Mouse (Mus musculus) olfactory bulb, adult 2 months (tissue): ENCODE results near the gene Clpb.

Source experiments
- CTCF ChIP-seq: fragments of 200-500 bp; IDR thresholded peaks from 2 replicates; pipeline ENCODE4 v1.5.1; 2012; ENCODE audit warnings: low read depth, mild to moderate bottlenecking, low read length, moderate library complexity; ENCODE audit not compliant: insufficient read depth
- POLR2A ChIP-seq: fragments of 200-500 bp; IDR thresholded peaks from 2 replicates; pipeline ENCODE4 v1.6.1; 2012; ENCODE audit warnings: mild to moderate bottlenecking, low read depth, low read length, moderate library complexity; ENCODE audit not compliant: insufficient read depth

DNA sequence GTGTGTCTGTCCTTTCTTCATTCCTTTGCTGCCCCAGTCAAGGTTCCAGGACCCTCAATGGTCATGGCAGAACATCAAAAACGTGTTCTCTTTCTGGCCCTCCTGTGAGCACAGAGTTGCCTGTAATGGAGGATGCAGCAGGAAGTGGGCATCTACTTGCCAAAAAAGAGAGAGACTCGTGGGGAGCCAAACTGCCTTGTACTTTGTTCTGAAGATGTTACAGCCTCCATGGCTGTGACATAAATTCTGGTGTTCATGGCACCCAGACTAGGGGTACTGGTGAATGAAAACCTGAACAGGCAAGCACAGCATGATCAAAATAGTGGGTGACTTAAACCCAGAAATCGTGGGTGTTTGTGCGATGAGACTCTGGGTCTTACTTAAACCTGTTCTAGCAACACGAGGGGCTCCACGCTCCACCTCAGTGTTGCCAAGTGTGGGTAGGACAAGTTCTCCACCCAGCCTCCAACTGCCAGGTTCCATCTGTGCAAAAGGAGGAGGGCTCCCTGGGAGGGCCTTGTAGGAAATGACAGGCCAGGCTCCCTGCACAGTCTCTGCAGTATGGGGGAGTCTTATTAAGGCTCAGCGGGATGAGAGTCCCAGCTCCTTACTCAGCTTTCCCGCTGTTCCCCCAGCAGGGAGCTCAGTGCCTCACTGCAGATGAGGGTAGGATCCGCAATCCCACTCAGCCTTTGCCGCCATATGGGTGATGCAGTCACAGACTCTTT lies 45.8 kb upstream of the Clpb start:
- TF ChIP-seq POLR2A (no peak), CTCF (no peak)
